Mouse (Mus musculus): ENCODE results near the gene Haus3. TPM values are rescaled to one million over a fixed set of nuclear protein-coding genes. Genes with fewer than 3 reads are reported as not detected.
A peak's percentile ranks its signal among the peaks of the same experiment; 100 is the strongest.

Haus3 gene
- polyA plus RNA-seq, 1 experiment from 2014 or later, result 45.1 TPM

DNA sequence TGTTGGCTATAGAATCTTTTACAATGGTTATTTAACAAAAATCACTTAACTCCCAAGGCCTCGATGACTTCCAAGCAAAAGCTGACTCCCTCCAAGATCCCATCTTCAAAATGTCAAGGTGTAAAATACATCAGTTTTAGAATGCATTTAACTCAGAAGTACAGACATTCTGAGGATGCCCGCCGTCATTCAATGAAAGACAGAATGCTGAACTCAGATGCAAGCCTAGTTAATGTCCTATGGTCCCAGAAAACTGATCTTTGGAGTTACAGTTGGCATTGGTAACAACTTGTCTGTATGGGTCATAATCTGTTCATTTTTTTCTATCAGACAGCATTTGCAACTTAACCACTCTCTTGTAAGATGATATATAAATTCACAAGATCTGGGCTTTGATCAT lies 627 bp upstream of the Haus3 start:
- ATAC-seq (ENCODE audit: low FRiP score, low TSS enrichment), result no peak
- peak overlapping the region; percentile 37; the same call in 1 of the 2 replicates for H3K9ac ChIP-seq (ENCODE audit: low read depth, low read length)
- WGBS, result 83% methylated on average over 3 of the region's 3 CpGs

GRCm38 (mm10) chr5:34167857-34168256 lies 1.5 kb downstream of the Haus3 start:
- H3K9me3 ChIP-seq (ENCODE audit: control insufficient read depth, low read length), result no peaks in the 10 kb centered on the region
- H3K4me2 ChIP-seq (replicated peaks; ENCODE audit: low read depth, low read length), result peak overlapping the region; percentile 16; the same call in 1 of the 2 replicates
- ATAC-seq (ENCODE audit: low FRiP score, low TSS enrichment), result no peak
- no peaks in the 10 kb centered on the region for H3K27me3 ChIP-seq (ENCODE audit: control insufficient read depth, insufficient read depth, low read length)
- peaks cover 12% of the 10 kb centered on the region for H3K4me1 ChIP-seq (ENCODE audit: control insufficient read depth, insufficient read depth, low read length)
- WGBS, result 85% methylated on average over 4 of the region's 4 CpGs
- H3K9ac ChIP-seq (ENCODE audit: low read depth, low read length), result no peak overlapping the region
- H3K36me3 ChIP-seq (ENCODE audit: control insufficient read depth, insufficient read depth, low read length), result peaks cover 17% of the 10 kb centered on the region; the same call in 1 of the 2 replicates
- no peak overlapping the region for H3K27ac ChIP-seq (ENCODE audit: low read depth, low read length)
- H3K4me3 ChIP-seq (ENCODE audit: low read length), result no peak overlapping the region

More for the DNA sequence above, 627 bp upstream of the Haus3 start:
- peak overlapping the region; percentile 91 for H3K27ac ChIP-seq (ENCODE audit: low read depth, low read length)
- H3K4me3 ChIP-seq (ENCODE audit: low read length), result peak overlapping the region; percentile 79
- no peaks in the 10 kb centered on the region for H3K27me3 ChIP-seq (ENCODE audit: control insufficient read depth, insufficient read depth, low read length)
- no peaks in the 10 kb centered on the region for H3K9me3 ChIP-seq (ENCODE audit: control insufficient read depth, low read length)
- H3K4me2 ChIP-seq (replicated peaks; ENCODE audit: low read depth, low read length), result peak overlapping the region; percentile 48
- H3K4me1 ChIP-seq (ENCODE audit: control insufficient read depth, insufficient read depth, low read length), result peaks cover 12% of the 10 kb centered on the region
- peaks cover 28% of the 10 kb centered on the region for H3K36me3 ChIP-seq (ENCODE audit: control insufficient read depth, insufficient read depth, low read length)

GRCm38 (mm10) chr5:34165793-34166192 lies 3.5 kb downstream of the Haus3 start:
- 87% methylated on average over 4 of the region's 4 CpGs for WGBS
- Histone ChIP-seq H3K36me3 (ENCODE audit: control insufficient read depth, insufficient read depth, low read length) (peaks cover 18% of the 10 kb centered on the region; the same call in 1 of the 2 replicates), H3K9ac (ENCODE audit: low read depth, low read length) (no peak overlapping the region), H3K9me3 (ENCODE audit: control insufficient read depth, low read length) (no peaks in the 10 kb centered on the region), H3K27ac (ENCODE audit: low read depth, low read length) (no peak overlapping the region), H3K4me3 (ENCODE audit: low read length) (no peak overlapping the region), H3K4me2 (replicated peaks; ENCODE audit: low read depth, low read length) (no peak overlapping the region), H3K4me1 (ENCODE audit: control insufficient read depth, insufficient read depth, low read length) (peaks cover 12% of the 10 kb centered on the region), H3K27me3 (ENCODE audit: control insufficient read depth, insufficient read depth, low read length) (no peaks in the 10 kb centered on the region)
- no peak for ATAC-seq (ENCODE audit: low FRiP score, low TSS enrichment)

DNA sequence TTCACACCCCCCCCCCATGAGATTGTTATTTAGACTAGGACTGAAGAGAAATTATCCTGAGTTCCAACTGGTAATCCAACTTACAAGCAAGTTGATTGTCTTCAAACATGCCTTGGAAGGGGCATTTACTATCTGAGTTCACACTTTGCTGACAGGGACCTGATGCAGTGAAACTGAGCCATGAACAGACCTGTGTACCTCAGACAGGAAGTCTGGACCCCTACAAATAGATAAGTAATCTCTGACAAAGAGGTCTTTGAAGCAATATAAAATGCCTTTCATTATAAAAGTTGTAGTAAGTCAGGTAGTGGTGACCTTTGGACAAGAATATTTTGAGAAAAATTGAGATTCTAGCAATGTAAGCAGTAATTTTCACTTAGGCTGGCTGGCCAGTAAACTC lies 20.9 kb downstream of the Haus3 start:
- no peak for ATAC-seq (ENCODE audit: low FRiP score, low TSS enrichment)
- H3K4me2 ChIP-seq (replicated peaks; ENCODE audit: low read depth, low read length), result no peak overlapping the region
- H3K27ac ChIP-seq (ENCODE audit: low read depth, low read length), result no peak overlapping the region
- H3K9ac ChIP-seq (ENCODE audit: low read depth, low read length), result no peak overlapping the region
- H3K27me3 ChIP-seq (ENCODE audit: control insufficient read depth, insufficient read depth, low read length), result no peaks in the 10 kb centered on the region
- H3K4me3 ChIP-seq (ENCODE audit: low read length), result no peak overlapping the region
- H3K9me3 ChIP-seq (ENCODE audit: control insufficient read depth, low read length), result no peaks in the 10 kb centered on the region
- H3K36me3 ChIP-seq (ENCODE audit: control insufficient read depth, insufficient read depth, low read length), result peaks cover 5% of the 10 kb centered on the region; the same call in 1 of the 2 replicates
- no peaks in the 10 kb centered on the region for H3K4me1 ChIP-seq (ENCODE audit: control insufficient read depth, insufficient read depth, low read length)

DNA sequence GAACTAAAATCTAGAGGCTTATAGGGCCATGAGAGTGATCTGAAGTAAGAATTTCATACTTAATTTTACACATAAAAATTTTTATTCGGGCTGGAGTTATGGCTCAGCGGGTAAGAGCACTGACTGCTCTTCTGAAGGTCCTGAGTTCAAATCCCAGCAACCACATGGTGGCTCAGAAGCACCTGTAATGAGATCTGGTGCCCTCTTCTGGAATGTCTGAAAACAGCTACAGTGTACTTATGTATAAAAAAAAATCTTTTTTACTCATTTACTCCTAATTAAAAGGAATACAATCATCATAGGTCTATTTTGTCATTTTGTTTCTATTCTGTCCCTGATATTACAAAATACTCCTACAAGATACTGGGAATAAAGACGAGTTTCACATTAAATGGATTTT lies 21.8 kb downstream of the Haus3 start:
- H3K4me3 ChIP-seq (ENCODE audit: low read length), result no peak overlapping the region
- no peak overlapping the region for H3K4me2 ChIP-seq (replicated peaks; ENCODE audit: low read depth, low read length)
- no peaks in the 10 kb centered on the region for H3K4me1 ChIP-seq (ENCODE audit: control insufficient read depth, insufficient read depth, low read length)
- H3K9me3 ChIP-seq (ENCODE audit: control insufficient read depth, low read length), result no peaks in the 10 kb centered on the region
- 90% methylated on average over 3 of the region's 3 CpGs for WGBS
- no peak overlapping the region for H3K9ac ChIP-seq (ENCODE audit: low read depth, low read length)
- H3K27ac ChIP-seq (ENCODE audit: low read depth, low read length), result no peak overlapping the region
- H3K36me3 ChIP-seq (ENCODE audit: control insufficient read depth, insufficient read depth, low read length), result no peaks in the 10 kb centered on the region
- no peaks in the 10 kb centered on the region for H3K27me3 ChIP-seq (ENCODE audit: control insufficient read depth, insufficient read depth, low read length)
- ATAC-seq (ENCODE audit: low FRiP score, low TSS enrichment), result no peak

- no peaks in the 10 kb centered on the region for H3K4me1 ChIP-seq (ENCODE audit: control insufficient read depth, insufficient read depth, low read length)
- H3K4me3 ChIP-seq (ENCODE audit: low read length), result no peak overlapping the region
- H3K27me3 ChIP-seq (ENCODE audit: control insufficient read depth, insufficient read depth, low read length), result no peaks in the 10 kb centered on the region
- no peaks in the 10 kb centered on the region for H3K9me3 ChIP-seq (ENCODE audit: control insufficient read depth, low read length)
- H3K36me3 ChIP-seq (ENCODE audit: control insufficient read depth, insufficient read depth, low read length), result no peaks in the 10 kb centered on the region
- H3K27ac ChIP-seq (ENCODE audit: low read depth, low read length), result no peak overlapping the region
- ATAC-seq (ENCODE audit: low FRiP score, low TSS enrichment), result no peak
- no peak overlapping the region for H3K9ac ChIP-seq (ENCODE audit: low read depth, low read length)
- 6% methylated on average over 1 of the region's 1 CpGs for WGBS
- H3K4me2 ChIP-seq (replicated peaks; ENCODE audit: low read depth, low read length), result no peak overlapping the region
Observed at GRCm38 (mm10) chr5:34139751-34140150, 29.6 kb downstream of the Haus3 start.

DNA sequence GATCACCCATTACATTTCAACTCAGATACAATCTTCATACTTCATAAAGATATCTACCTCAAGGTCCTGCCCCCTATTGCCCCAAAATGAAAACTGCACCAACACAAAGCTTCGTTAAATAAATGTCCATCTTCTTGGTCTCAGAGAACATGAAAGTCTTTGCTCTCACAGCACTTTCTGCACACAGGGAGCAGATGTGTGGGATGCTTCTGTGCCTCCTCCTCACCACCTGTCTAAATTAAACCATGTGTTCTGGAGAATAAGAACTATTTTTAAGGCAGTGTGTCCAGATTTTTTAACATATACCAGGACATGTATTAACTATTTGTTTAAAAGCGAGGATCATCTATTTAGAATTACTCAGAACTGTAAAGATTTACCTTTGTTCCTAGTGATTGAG lies 36.6 kb downstream of the Haus3 start:
- no peak for ATAC-seq (ENCODE audit: low FRiP score, low TSS enrichment)
- Histone ChIP-seq H3K9ac (ENCODE audit: low read depth, low read length) (no peak overlapping the region), H3K27me3 (ENCODE audit: control insufficient read depth, insufficient read depth, low read length) (no peaks in the 10 kb centered on the region), H3K4me3 (ENCODE audit: low read length) (no peak overlapping the region), H3K4me1 (ENCODE audit: control insufficient read depth, insufficient read depth, low read length) (no peaks in the 10 kb centered on the region), H3K36me3 (ENCODE audit: control insufficient read depth, insufficient read depth, low read length) (no peaks in the 10 kb centered on the region), H3K27ac (ENCODE audit: low read depth, low read length) (no peak overlapping the region), H3K4me2 (replicated peaks; ENCODE audit: low read depth, low read length) (no peak overlapping the region), H3K9me3 (ENCODE audit: control insufficient read depth, low read length) (no peaks in the 10 kb centered on the region)
- 87% methylated on average over 2 of the region's 2 CpGs for WGBS

GRCm38 (mm10) chr5:34124131-34124530 lies 45.2 kb downstream of the Haus3 start:
- no peak overlapping the region for H3K27ac ChIP-seq (ENCODE audit: low read depth, low read length)
- no peaks in the 10 kb centered on the region for H3K4me1 ChIP-seq (ENCODE audit: control insufficient read depth, insufficient read depth, low read length)
- no peak overlapping the region for H3K4me2 ChIP-seq (replicated peaks; ENCODE audit: low read depth, low read length)
- no peak overlapping the region for H3K9ac ChIP-seq (ENCODE audit: low read depth, low read length)
- ATAC-seq (ENCODE audit: low FRiP score, low TSS enrichment), result no peak
- no peak overlapping the region for H3K4me3 ChIP-seq (ENCODE audit: low read length)
- H3K9me3 ChIP-seq (ENCODE audit: control insufficient read depth, low read length), result no peaks in the 10 kb centered on the region
- H3K27me3 ChIP-seq (ENCODE audit: control insufficient read depth, insufficient read depth, low read length), result no peaks in the 10 kb centered on the region
- no peaks in the 10 kb centered on the region for H3K36me3 ChIP-seq (ENCODE audit: control insufficient read depth, insufficient read depth, low read length)
- WGBS, result 33% methylated on average over 1 of the region's 1 CpGs

DNA sequence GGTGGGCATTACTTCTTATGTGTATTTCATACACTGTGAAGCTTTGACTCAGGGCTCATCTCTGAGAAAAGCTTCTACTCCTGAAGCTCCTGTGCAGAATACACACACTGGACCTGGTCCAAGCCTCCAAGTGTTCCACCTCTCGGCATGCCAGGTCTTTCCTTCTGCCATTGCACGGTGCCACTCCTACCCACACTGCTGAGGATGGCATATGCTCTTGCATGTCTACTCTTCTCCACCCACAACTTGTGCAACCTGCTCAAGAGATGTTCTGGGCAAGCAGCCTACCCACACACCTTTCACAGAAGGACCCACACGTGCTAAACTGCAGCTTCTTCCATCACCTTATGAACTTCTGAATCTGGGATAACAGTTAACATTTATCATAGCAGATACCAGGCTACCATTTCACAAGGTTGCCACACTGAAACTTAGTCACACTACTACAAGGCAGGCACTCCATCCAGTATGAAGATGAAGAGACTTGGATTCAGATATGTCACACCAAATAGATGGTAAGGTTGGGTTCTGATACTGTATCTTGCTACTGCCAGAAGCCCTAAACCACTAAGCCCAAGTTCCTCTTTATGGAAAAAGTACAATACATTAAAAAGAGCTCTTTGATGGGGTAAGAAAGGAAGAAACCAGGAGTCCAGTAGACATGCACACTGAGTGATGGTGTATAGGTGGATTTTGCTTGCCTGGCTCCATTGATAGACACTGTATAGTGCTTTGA lies 50.0 kb downstream of the Haus3 start:
- no peak for ATAC-seq (ENCODE audit: low FRiP score, low TSS enrichment)
- Histone ChIP-seq H3K4me2 (replicated peaks; ENCODE audit: low read depth, low read length) (no peak overlapping the region), H3K9me3 (ENCODE audit: control insufficient read depth, low read length) (no peaks in the 10 kb centered on the region), H3K36me3 (ENCODE audit: control insufficient read depth, insufficient read depth, low read length) (no peaks in the 10 kb centered on the region), H3K27me3 (ENCODE audit: control insufficient read depth, insufficient read depth, low read length) (no peaks in the 10 kb centered on the region), H3K9ac (ENCODE audit: low read depth, low read length) (no peak overlapping the region), H3K4me3 (ENCODE audit: low read length) (no peak overlapping the region), H3K27ac (ENCODE audit: low read depth, low read length) (no peak overlapping the region), H3K4me1 (ENCODE audit: control insufficient read depth, insufficient read depth, low read length) (no peaks in the 10 kb centered on the region)
- WGBS, result 83% methylated on average over 3 of the region's 3 CpGs

All from kidney, embryonic 14.5 days (tissue).